Mouse (Mus musculus) kidney, embryonic 14.5 days (tissue): ENCODE measurements around the gene Cyp4f37. TPM values are rescaled to one million over a fixed set of nuclear protein-coding genes. Genes with fewer than 3 reads are reported as not detected.

Experiments
- ATAC-seq: fragments of 200-750 bp; cut with Nextera tagmentation; 2 replicates; pipeline ENCODE4 v1.8.0; 2017; ENCODE audit warnings: moderate number of reproducible peaks, mild to moderate bottlenecking, moderate TSS enrichment, moderate library complexity; ENCODE audit not compliant: low FRiP score, low TSS enrichment
- H3K27ac ChIP-seq: fragments of 300-500 bp; sonication (generic); 2 replicates; pipeline ENCODE4 v1.5.1; 2014; ENCODE audit warnings: low read depth, mild to moderate bottlenecking, low read length, moderate library complexity, mixed read lengths
- H3K27me3 ChIP-seq: fragments of 300-500 bp; sonication (generic); 2 replicates; pipeline ENCODE4 v1.6.1; 2014; ENCODE audit warnings: mild to moderate bottlenecking, low read length; ENCODE audit not compliant: control insufficient read depth, insufficient read depth
- H3K36me3 ChIP-seq: fragments of 300-500 bp; sonication (generic); 2 replicates; pipeline ENCODE4 v1.6.1; 2014; ENCODE audit warnings: low read length, mixed read lengths; ENCODE audit not compliant: control insufficient read depth, insufficient read depth
- H3K4me1 ChIP-seq: fragments of 300-500 bp; sonication (generic); 2 replicates; pipeline ENCODE4 v1.6.1; 2014; ENCODE audit warnings: low read length, mixed read lengths; ENCODE audit not compliant: control insufficient read depth, insufficient read depth
- H3K4me2 ChIP-seq: fragments of 300-500 bp; sonication (generic); replicated peaks from 2 replicates; pipeline ENCODE4 v1.6.1; 2014; ENCODE audit warnings: low read depth, mild to moderate bottlenecking, low read length
- H3K4me3 ChIP-seq: fragments of 300-500 bp; sonication (generic); 2 replicates; pipeline ENCODE4 v1.5.1; 2014; ENCODE audit warnings: mild to moderate bottlenecking, low read length
- H3K9ac ChIP-seq: fragments of 300-500 bp; sonication (generic); 2 replicates; pipeline ENCODE4 v1.6.1; 2014; ENCODE audit warnings: low read depth, mild to moderate bottlenecking, low read length, moderate library complexity
- H3K9me3 ChIP-seq: fragments of 300-500 bp; sonication (generic); 2 replicates; pipeline ENCODE4 v1.6.1; 2016; ENCODE audit warnings: low read length; ENCODE audit not compliant: control insufficient read depth
- WGBS: fragments of 180-500 bp; shearing (Covaris S2); extraction: QIAGEN DNeasy Blood & Tissue Kit; methylation state at CpG from one replicate; pipeline ENCODE4 v1.1.7; 2014; 5-methylcytosine and 5-hydroxymethylcytosine counted together
- polyA plus RNA-seq: library from polyadenylated mRNA; unstranded; fragments of >200 nt; fragmentation: Nextera tagmentation; extraction: Ambion mirVana; gene quantifications from 2 replicates; pipeline ENCODE4 v1.2.1, GENCODE M21; 2014

The Cyp4f37 gene
- polyA plus RNA-seq, 1 experiment from 2014 or later: not detected

GRCm38 (mm10) chr17:32658246-32658645 is 37.1 kb downstream of the Cyp4f37 start:
- no peak for ATAC-seq
- Histone ChIP-seq H3K4me3 (no peak overlapping the region), H3K36me3 (no peaks in the 10 kb centered on the region), H3K4me1 (no peaks in the 10 kb centered on the region), H3K27me3 (no peaks in the 10 kb centered on the region), H3K9me3 (no peaks in the 10 kb centered on the region), H3K9ac (no peak overlapping the region), H3K27ac (no peak overlapping the region), H3K4me2 (no peak overlapping the region)
- WGBS: 64% methylated on average over 1 of the region's 1 CpGs

DNA sequence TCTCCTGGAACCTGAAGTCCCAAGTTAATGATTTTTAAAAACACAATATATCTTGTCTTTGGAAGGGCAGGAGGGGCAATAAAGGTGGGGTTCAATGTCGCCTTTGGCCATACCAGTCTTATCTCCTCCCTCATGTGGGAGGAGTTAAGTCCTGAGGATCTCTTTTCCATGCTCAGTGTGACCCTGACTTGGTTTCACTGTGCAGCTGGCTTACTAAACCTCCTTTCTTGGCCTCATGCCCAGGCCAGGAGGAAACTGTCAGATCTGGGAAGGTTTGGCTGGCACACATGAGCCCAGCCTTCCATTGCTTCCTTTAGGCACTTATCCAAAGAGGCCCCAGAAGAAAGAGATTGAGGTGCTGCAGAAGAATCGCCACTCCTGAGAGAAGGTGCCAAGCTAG is 37.6 kb downstream of the Cyp4f37 start, which contains the start of gene Cyp4f40:
TSS of gene Cyp4f40 (plus strand) at position 189 of the 400 bp plus-strand sequence.
- Histone ChIP-seq H3K27me3 (no peaks in the 10 kb centered on the region), H3K27ac (no peak within 1 kb of the TSS), H3K9me3 (no peaks in the 10 kb centered on the region), H3K4me2 (no peak within 1 kb of the TSS), H3K9ac (no peak within 1 kb of the TSS), H3K4me1 (no peaks in the 10 kb centered on the region), H3K4me3 (no peak within 1 kb of the TSS), H3K36me3 (no peaks in the 10 kb centered on the region)
- WGBS: 56% methylated on average over 2 of the region's 2 CpGs
- no peak for ATAC-seq

GRCm38 (mm10) chr17:32673976-32674375 is 52.9 kb downstream of the Cyp4f37 start:
- no peak overlapping the region for H3K9ac ChIP-seq
- no peaks in the 10 kb centered on the region for H3K9me3 ChIP-seq
- H3K27me3 ChIP-seq: no peaks in the 10 kb centered on the region
- ATAC-seq: no peak
- no peak overlapping the region for H3K4me2 ChIP-seq
- H3K4me1 ChIP-seq: no peaks in the 10 kb centered on the region
- no peaks in the 10 kb centered on the region for H3K36me3 ChIP-seq
- 69% methylated on average over 7 of the region's 7 CpGs for WGBS
- H3K27ac ChIP-seq: no peak overlapping the region
- no peak overlapping the region for H3K4me3 ChIP-seq

- WGBS: 52% methylated on average over 21 of the region's 21 CpGs
Measured at GRCm38 (mm10) chr17:32676040-32676635, 55.0 kb downstream of the Cyp4f37 start.

DNA sequence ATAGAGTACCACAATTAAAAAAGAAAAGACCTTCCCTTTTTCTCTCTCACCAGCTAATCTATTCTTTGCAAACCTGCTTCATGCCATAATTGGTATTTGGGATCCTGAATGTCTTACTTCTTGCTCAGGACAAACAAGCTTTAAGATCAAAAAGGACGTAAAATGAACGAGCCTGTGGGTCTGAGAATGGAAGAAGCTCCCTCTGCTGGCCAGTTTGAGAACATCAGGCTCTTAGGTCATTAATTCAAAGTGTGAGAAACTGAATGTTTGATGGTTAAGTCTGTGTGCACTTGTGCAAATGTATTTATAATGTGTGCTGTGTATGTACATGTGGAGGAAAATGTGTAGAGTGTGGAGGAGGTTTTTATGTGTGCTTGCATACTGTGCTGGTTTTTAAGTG is 59.3 kb downstream of the Cyp4f37 start:
- no peaks in the 10 kb centered on the region for H3K27me3 ChIP-seq
- H3K9me3 ChIP-seq: no peaks in the 10 kb centered on the region
- 29% methylated on average over 2 of the region's 2 CpGs for WGBS
- ATAC-seq: no peak
- no peak overlapping the region for H3K4me2 ChIP-seq
- no peak overlapping the region for H3K9ac ChIP-seq
- no peak overlapping the region for H3K4me3 ChIP-seq
- H3K4me1 ChIP-seq: no peaks in the 10 kb centered on the region
- no peak overlapping the region for H3K27ac ChIP-seq
- no peaks in the 10 kb centered on the region for H3K36me3 ChIP-seq

More at GRCm38 (mm10) chr17:32676040-32676635, 55.0 kb downstream of the Cyp4f37 start:
- Histone ChIP-seq H3K27me3 (no peaks in the 10 kb centered on the region), H3K36me3 (no peaks in the 10 kb centered on the region), H3K4me1 (no peaks in the 10 kb centered on the region), H3K4me2 (no peak overlapping the region), H3K9me3 (no peaks in the 10 kb centered on the region), H3K9ac (no peak overlapping the region), H3K4me3 (no peak overlapping the region), H3K27ac (no peak overlapping the region)
- ATAC-seq: no peak

DNA sequence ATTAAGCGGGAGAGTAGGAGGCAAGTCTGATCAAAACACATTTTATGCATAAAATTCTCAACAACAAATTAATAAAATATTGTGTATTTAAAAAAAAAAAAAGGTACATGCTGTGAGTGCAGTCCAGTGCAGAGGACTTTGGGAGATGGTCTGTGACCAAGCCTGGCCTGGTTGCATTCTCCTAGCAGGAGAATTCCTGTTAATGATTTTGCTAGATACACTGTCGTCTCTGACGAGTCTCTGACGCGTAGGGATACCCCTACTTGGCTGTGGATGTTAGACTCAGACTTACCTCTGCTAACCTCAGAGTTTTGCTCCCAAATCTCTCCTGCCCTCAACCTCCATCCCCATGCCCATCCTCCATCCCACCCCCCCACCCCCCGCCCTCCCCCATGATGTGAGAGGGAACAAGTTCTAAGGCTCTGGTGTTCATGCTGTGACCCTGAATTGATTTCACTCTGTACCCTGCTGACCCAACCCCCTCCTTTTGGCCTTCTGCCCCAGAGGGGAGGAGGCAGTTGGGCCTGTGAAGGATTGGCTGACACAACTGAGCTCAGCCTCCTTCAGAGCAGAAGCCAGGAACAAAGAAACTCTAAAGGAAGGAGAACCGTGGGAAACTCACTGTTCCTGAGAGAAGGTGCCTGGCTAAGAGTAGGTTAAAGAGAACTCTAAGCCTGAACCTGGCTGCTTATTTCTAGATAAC is 64.1 kb downstream of the Cyp4f37 start, which contains the start of gene Cyp4f15:
TSS of gene Cyp4f15 (plus strand) at position 580 of the 703 bp plus-strand sequence.
- Histone ChIP-seq H3K4me2 (no peak within 1 kb of the TSS), H3K36me3 (no peaks in the 10 kb centered on the region), H3K4me1 (no peaks in the 10 kb centered on the region), H3K27me3 (no peaks in the 10 kb centered on the region), H3K9ac (no peak within 1 kb of the TSS), H3K27ac (no peak within 1 kb of the TSS), H3K4me3 (no peak within 1 kb of the TSS), H3K9me3 (no peaks in the 10 kb centered on the region)
- no peak for ATAC-seq
- 41% methylated on average over 7 of the region's 7 CpGs for WGBS

Other genes starting within 250 kb of the Cyp4f37 start
- gene Wiz, start 231.9 kb upstream of the Cyp4f37 start, polyA plus RNA-seq: 26.6 and 37.2 TPM in 2 replicates
- 0.20 and 0.26 TPM in 2 replicates for gene Rasal3, start 217.7 kb upstream of the Cyp4f37 start, polyA plus RNA-seq
- gene Pglyrp2, start 197.1 kb upstream of the Cyp4f37 start, polyA plus RNA-seq: not detected in 2 replicates
- gene Cyp4f39, start 168.6 kb upstream of the Cyp4f37 start, polyA plus RNA-seq: 0.63 and 0.72 TPM in 2 replicates
- gene Cyp4f17, start 115.3 kb upstream of the Cyp4f37 start, polyA plus RNA-seq: 6.9 and 7.3 TPM in 2 replicates
- 15.3 and 15.9 TPM in 2 replicates for gene Cyp4f16, start 84.8 kb upstream of the Cyp4f37 start, polyA plus RNA-seq
- gene Cyp4f40, start 37.6 kb downstream of the Cyp4f37 start, polyA plus RNA-seq: not detected in 2 replicates
- gene Cyp4f15, start 64.3 kb downstream of the Cyp4f37 start, polyA plus RNA-seq: not detected in 2 replicates
- 44.8 and 71.6 TPM in 2 replicates for gene Zfp871, start 167.0 kb downstream of the Cyp4f37 start, polyA plus RNA-seq
- 2.2 and 2.7 TPM in 2 replicates for gene Zfp811, start 188.6 kb downstream of the Cyp4f37 start, polyA plus RNA-seq
- gene Zfp799, start 209.0 kb downstream of the Cyp4f37 start, polyA plus RNA-seq: 19.1 and 24.8 TPM in 2 replicates